9 mouse cellular contexts compared by ENCODE assay signal in genomic region chr5:121601547-121602299, GRCm38 (mm10). TPM values are rescaled to one million over a fixed set of nuclear protein-coding genes. Genes with fewer than 3 reads are reported as not detected.
A peak's percentile ranks its signal among the peaks of the same experiment; 100 is the strongest.
DNase-seq lines count a peak whose midpoint lies in the region; ATAC-seq lines count a peak whose summit lies in the region.
"Had no signal": no experiment of that assay in that cellular context is flagged by ENCODE, and none has a peak within 500 bp of the region (broad histone marks: within the 10 kb centered on the region; RNA-seq: fewer than 3 reads in every experiment).

No protein-coding gene starts in this region.

- no peak overlapping the region for H3K9ac ChIP-seq in limb, embryonic 15.5 days
- no peak overlapping the region for H3K9ac ChIP-seq in neural tube, embryonic 15.5 days (replicated peaks)
- H3K9ac ChIP-seq: embryonic facial prominence, embryonic 13.5 days had no signal

- WGBS in limb, embryonic 15.5 days, result 28% methylated on average over 9 of the region's 9 CpGs
- 32% methylated on average over 9 of the region's 9 CpGs for WGBS in neural tube, embryonic 15.5 days

- peak; percentile 59; the same call in 1 of the 2 replicates for ATAC-seq in limb, embryonic 15.5 days (ENCODE audit: insufficient number of reproducible peaks, low FRiP score, low TSS enrichment, low read depth)
- no peak for ATAC-seq in neural tube, embryonic 15.5 days (ENCODE audit: low FRiP score)

- H3K27ac ChIP-seq in limb, embryonic 15.5 days, result peak overlapping the region; percentile 3; the same call in 1 of the 2 replicates
- 0 out of 2 replicates have a peak overlapping the region, but pooled peaks have one; percentile 18 for H3K27ac ChIP-seq in neural tube, embryonic 15.5 days (replicated peaks)
- H3K27ac ChIP-seq: embryonic facial prominence, embryonic 13.5 days had no signal

- peaks cover 4% of the 10 kb centered on the region; the same call in 1 of the 2 replicates for H3K4me1 ChIP-seq in limb, embryonic 15.5 days
- 0 out of 2 replicates have a peak, but pooled peaks cover 5% of the 10 kb centered on the region for H3K4me1 ChIP-seq in neural tube, embryonic 15.5 days

- H3K4me3 ChIP-seq in limb, embryonic 15.5 days, result no peak overlapping the region
- no peak overlapping the region for H3K4me3 ChIP-seq in neural tube, embryonic 15.5 days (replicated peaks)
- H3K4me3 ChIP-seq: embryonic facial prominence, embryonic 13.5 days had no signal

- no peaks in the 10 kb centered on the region for H3K9me3 ChIP-seq in limb, embryonic 15.5 days
- H3K9me3 ChIP-seq in neural tube, embryonic 15.5 days (replicated peaks), result no peaks in the 10 kb centered on the region
- H3K9me3 ChIP-seq: embryonic facial prominence, embryonic 13.5 days had no signal

- H3K36me3 ChIP-seq in limb, embryonic 15.5 days, result no peaks in the 10 kb centered on the region
- H3K36me3 ChIP-seq in neural tube, embryonic 15.5 days, result no peaks in the 10 kb centered on the region
- H3K36me3 ChIP-seq: embryonic facial prominence, embryonic 13.5 days had no signal

- 0 out of 2 replicates have a peak overlapping the region, but pooled peaks have one; percentile 6 for H3K4me2 ChIP-seq in limb, embryonic 15.5 days
- H3K4me2 ChIP-seq in neural tube, embryonic 15.5 days, result peak overlapping the region; percentile 13; the same call in 1 of the 2 replicates
- H3K4me2 ChIP-seq: embryonic facial prominence, embryonic 13.5 days had no signal

- H3K27me3 ChIP-seq in limb, embryonic 15.5 days, result no peaks in the 10 kb centered on the region
- no peaks in the 10 kb centered on the region for H3K27me3 ChIP-seq in neural tube, embryonic 15.5 days (replicated peaks)
- H3K27me3 ChIP-seq: embryonic facial prominence, embryonic 13.5 days had no signal

- DNase-seq in 3T3-L1 (ENCODE audit: low read depth, low spot score), result peak; percentile 94
- peak; percentile 89 to 96 for DNase-seq in adrenal gland, adult (ENCODE audit: inconsistent age in 2 of 2, low spot score in 1 of 2)
- DNase-seq in embryo, embryonic 10 days (ENCODE audit: low spot score), result peak; percentile 95
- DNase-seq in heart, adult 11 months, result peak; percentile 98
- DNase-seq in kidney, adult 9 months, result peak; percentile 95
- peak; percentile 96 for DNase-seq in testis, postnatal 10 days (ENCODE audit: low spot score)

RNA-seq across cellular contexts. Expression of gene Aldh2, which starts 8.1 kb away (rescaled TPM):
- 249 and 251 TPM in 2 replicates for polyA plus RNA-seq in limb, embryonic 15.5 days (2015; fragmentation: Nextera tagmentation; extraction: Ambion mirVana)
- 131 and 148 TPM in 2 replicates for polyA plus RNA-seq in neural tube, embryonic 15.5 days (2015; fragmentation: Nextera tagmentation; extraction: Ambion mirVana)

RNA-seq across cellular contexts. Expression of gene Acad12, which starts 17.0 kb away (rescaled TPM):
- polyA plus RNA-seq in limb, embryonic 15.5 days (2015; fragmentation: Nextera tagmentation; extraction: Ambion mirVana), result 1.8 and 3.1 TPM in 2 replicates
- 1.7 and 1.8 TPM in 2 replicates for polyA plus RNA-seq in neural tube, embryonic 15.5 days (2015; fragmentation: Nextera tagmentation; extraction: Ambion mirVana)

RNA-seq across cellular contexts. Expression of gene Mapkapk5, which starts 56.0 kb away (rescaled TPM):
- 47.9 and 56.1 TPM in 2 replicates for polyA plus RNA-seq in limb, embryonic 15.5 days (2015; fragmentation: Nextera tagmentation; extraction: Ambion mirVana)
- polyA plus RNA-seq in neural tube, embryonic 15.5 days (2015; fragmentation: Nextera tagmentation; extraction: Ambion mirVana), result 65.4 and 65.5 TPM in 2 replicates

RNA-seq across cellular contexts. Expression of gene Adam1a, which starts 56.4 kb away (rescaled TPM):
- 1.5 TPM in 2 replicates for polyA plus RNA-seq in limb, embryonic 15.5 days (2015; fragmentation: Nextera tagmentation; extraction: Ambion mirVana)
- polyA plus RNA-seq in neural tube, embryonic 15.5 days (2015; fragmentation: Nextera tagmentation; extraction: Ambion mirVana), result 3.7 and 4.6 TPM in 2 replicates

RNA-seq across cellular contexts. Expression of gene Gm42878, which starts 56.4 kb away (rescaled TPM):
- not detected in 2 replicates for polyA plus RNA-seq in limb, embryonic 15.5 days (2015; fragmentation: Nextera tagmentation; extraction: Ambion mirVana)
- polyA plus RNA-seq in neural tube, embryonic 15.5 days (2015; fragmentation: Nextera tagmentation; extraction: Ambion mirVana), result not detected in 2 replicates
- polyA plus RNA-seq: embryonic facial prominence, embryonic 13.5 days had no signal
